Mouse (Mus musculus): Measurements from ENCODE around the gene Afdn. TPM values are rescaled to one million over a fixed set of nuclear protein-coding genes. Genes with fewer than 3 reads are reported as not detected.

The Afdn gene
- total RNA-seq, 1 experiment: 92.4 TPM

GRCm38 (mm10) chr17:13870236-13870635 is 109.9 kb downstream of the Afdn start:
- peaks cover 2% of the 10 kb centered on the region; the same call in 1 of the 2 replicates for H3K36me3 ChIP-seq (ENCODE audit: control insufficient read depth, insufficient read depth, low read length, poor library complexity, severe bottlenecking)
- H3K4me1 ChIP-seq (ENCODE audit: control insufficient read depth in 2 of 2, insufficient read depth in 2 of 2, low read length in 2 of 2, poor library complexity in 1 of 2): peaks cover 4 to 9% of the 10 kb centered on the region in 2 experiments; a peak in 3 of 4 replicates
- no peak for DNase-seq (ENCODE audit: low read depth, low spot score)
- H3K27ac ChIP-seq (ENCODE audit: insufficient read depth, low read depth, low read length, poor library complexity, severe bottlenecking): peak overlapping the region; percentile 5; the same call in 1 of the 2 replicates
- H3K4me3 ChIP-seq (ENCODE audit: insufficient read depth in 1 of 2, low read depth in 1 of 2, low read length in 2 of 2, poor library complexity in 1 of 2, severe bottlenecking in 1 of 2): no peak overlapping the region
- no peaks in the 10 kb centered on the region for H3K9me3 ChIP-seq (ENCODE audit: control insufficient read depth, insufficient read depth, low read depth, low read length)
- no peak overlapping the region for H3K9ac ChIP-seq (ENCODE audit: insufficient read depth, low read depth, low read length, poor library complexity, severe bottlenecking)
- in situ Hi-C loops (cut with MboI; ENCODE audit: low sequenced_read_pairs in 2 of 2, unreplicated experiment in 2 of 2): no loop called here
- TF ChIP-seq CHD2 (IDR thresholded peaks at IDR 0.05; ENCODE audit: low read depth, low read length) (no peak), MAFK (IDR thresholded peaks at IDR 0.05; ENCODE audit: insufficient read depth, low read depth, low read length) (no peak), ZC3H11A (IDR thresholded peaks at IDR 0.05; ENCODE audit: borderline replicate concordance, low read depth, low read length) (no peak), HCFC1 (IDR thresholded peaks at IDR 0.05; ENCODE audit: borderline replicate concordance, insufficient read depth, low read length) (no peak), ZNF384 (IDR thresholded peaks at IDR 0.05; ENCODE audit: low read depth, low read length) (no peak)

GRCm38 (mm10) chr17:13874245-13874644 is 113.9 kb downstream of the Afdn start:
- Histone ChIP-seq H3K9me3 (ENCODE audit: control insufficient read depth, insufficient read depth, low read depth, low read length) (no peaks in the 10 kb centered on the region), H3K4me3 (ENCODE audit: insufficient read depth in 1 of 2, low read depth in 1 of 2, low read length in 2 of 2, poor library complexity in 1 of 2, severe bottlenecking in 1 of 2) (no peak overlapping the region), H3K4me1 (ENCODE audit: control insufficient read depth in 2 of 2, insufficient read depth in 2 of 2, low read length in 2 of 2, poor library complexity in 1 of 2) (peaks cover 0 to 9% of the 10 kb centered on the region in 2 experiments; a peak in 1 of 4 replicates), H3K27ac (ENCODE audit: insufficient read depth, low read depth, low read length, poor library complexity, severe bottlenecking) (no peak overlapping the region), H3K36me3 (ENCODE audit: control insufficient read depth, insufficient read depth, low read length, poor library complexity, severe bottlenecking) (peaks cover 4% of the 10 kb centered on the region; the same call in 1 of the 2 replicates), H3K9ac (ENCODE audit: insufficient read depth, low read depth, low read length, poor library complexity, severe bottlenecking) (no peak overlapping the region)
- in situ Hi-C loops (cut with MboI; ENCODE audit: low sequenced_read_pairs in 2 of 2, unreplicated experiment in 2 of 2): no loop called here
- no peak for DNase-seq (ENCODE audit: low read depth, low spot score)
- TF ChIP-seq ZNF384 (IDR thresholded peaks at IDR 0.05; ENCODE audit: low read depth, low read length) (no peak), CHD2 (IDR thresholded peaks at IDR 0.05; ENCODE audit: low read depth, low read length) (no peak), ZC3H11A (IDR thresholded peaks at IDR 0.05; ENCODE audit: borderline replicate concordance, low read depth, low read length) (no peak), MAFK (IDR thresholded peaks at IDR 0.05; ENCODE audit: insufficient read depth, low read depth, low read length) (no peak), HCFC1 (IDR thresholded peaks at IDR 0.05; ENCODE audit: borderline replicate concordance, insufficient read depth, low read length) (no peak)

- Histone ChIP-seq H3K36me3 (ENCODE audit: control insufficient read depth, insufficient read depth, low read length, poor library complexity, severe bottlenecking) (peaks cover 11% of the 10 kb centered on the region), H3K4me1 (ENCODE audit: control insufficient read depth in 2 of 2, insufficient read depth in 2 of 2, low read length in 2 of 2, poor library complexity in 1 of 2) (peaks cover 0 to 4% of the 10 kb centered on the region in 2 experiments; a peak in 1 of 4 replicates), H3K4me3 (ENCODE audit: insufficient read depth in 1 of 2, low read depth in 1 of 2, low read length in 2 of 2, poor library complexity in 1 of 2, severe bottlenecking in 1 of 2) (no peak overlapping the region), H3K9me3 (ENCODE audit: control insufficient read depth, insufficient read depth, low read depth, low read length) (no peaks in the 10 kb centered on the region), H3K9ac (ENCODE audit: insufficient read depth, low read depth, low read length, poor library complexity, severe bottlenecking) (no peak overlapping the region), H3K27ac (ENCODE audit: insufficient read depth, low read depth, low read length, poor library complexity, severe bottlenecking) (no peak overlapping the region)
- in situ Hi-C loops (cut with MboI; ENCODE audit: low sequenced_read_pairs in 2 of 2, unreplicated experiment in 2 of 2): no loop called here
- TF ChIP-seq MAFK (IDR thresholded peaks at IDR 0.05; ENCODE audit: insufficient read depth, low read depth, low read length): no peak
- TF ChIP-seq HCFC1 (IDR thresholded peaks at IDR 0.05; ENCODE audit: borderline replicate concordance, insufficient read depth, low read length): no peak
- no peak for TF ChIP-seq ZC3H11A (IDR thresholded peaks at IDR 0.05; ENCODE audit: borderline replicate concordance, low read depth, low read length)
- TF ChIP-seq ZNF384 (IDR thresholded peaks at IDR 0.05; ENCODE audit: low read depth, low read length): no peak
- no peak for TF ChIP-seq CHD2 (IDR thresholded peaks at IDR 0.05; ENCODE audit: low read depth, low read length)
- no peak for DNase-seq (ENCODE audit: low read depth, low spot score)
Measured at GRCm38 (mm10) chr17:13877460-13877859, 117.1 kb downstream of the Afdn start.

GRCm38 (mm10) chr17:13879731-13880130 is 119.4 kb downstream of the Afdn start:
- H3K27ac ChIP-seq (ENCODE audit: insufficient read depth, low read depth, low read length, poor library complexity, severe bottlenecking): no peak overlapping the region
- H3K4me3 ChIP-seq (ENCODE audit: insufficient read depth in 1 of 2, low read depth in 1 of 2, low read length in 2 of 2, poor library complexity in 1 of 2, severe bottlenecking in 1 of 2): no peak overlapping the region
- TF ChIP-seq ZNF384 (IDR thresholded peaks at IDR 0.05; ENCODE audit: low read depth, low read length) (no peak), MAFK (IDR thresholded peaks at IDR 0.05; ENCODE audit: insufficient read depth, low read depth, low read length) (no peak), CHD2 (IDR thresholded peaks at IDR 0.05; ENCODE audit: low read depth, low read length) (no peak), ZC3H11A (IDR thresholded peaks at IDR 0.05; ENCODE audit: borderline replicate concordance, low read depth, low read length) (no peak), HCFC1 (IDR thresholded peaks at IDR 0.05; ENCODE audit: borderline replicate concordance, insufficient read depth, low read length) (no peak)
- no peaks in the 10 kb centered on the region for H3K9me3 ChIP-seq (ENCODE audit: control insufficient read depth, insufficient read depth, low read depth, low read length)
- H3K4me1 ChIP-seq (ENCODE audit: control insufficient read depth in 2 of 2, insufficient read depth in 2 of 2, low read length in 2 of 2, poor library complexity in 1 of 2): no peaks in the 10 kb centered on the region
- H3K36me3 ChIP-seq (ENCODE audit: control insufficient read depth, insufficient read depth, low read length, poor library complexity, severe bottlenecking): peaks cover 11% of the 10 kb centered on the region
- no peak overlapping the region for H3K9ac ChIP-seq (ENCODE audit: insufficient read depth, low read depth, low read length, poor library complexity, severe bottlenecking)
- no peak for DNase-seq (ENCODE audit: low read depth, low spot score)
- in situ Hi-C loops (cut with MboI; ENCODE audit: low sequenced_read_pairs in 2 of 2, unreplicated experiment in 2 of 2): no loop called here

Data from ES-E14 (cell line).